Mouse (Mus musculus) T-helper 17 cell (primary cell): ENCODE data around the gene Lamc3.

Experiments
- in situ Hi-C, 2 experiments: fragments of 300-600 bp; cut with MboI, MseI; formaldehyde crosslinking; loops; 1 replicate in 1 of 2; 2 replicates in 1 of 2; pipeline ENCODE4 v1.15.1; 2025; ENCODE audit warnings: high pct_unique_total_duplicates in 2 of 2

Lamc3 gene

GRCm38 (mm10) chr2:31874290-31874855, 12.7 kb upstream of the Lamc3 start:
- in situ Hi-C loops = no loop called here

- in situ Hi-C loops = no loop called here
Observed at GRCm38 (mm10) chr2:31876446-31876845, 10.6 kb upstream of the Lamc3 start.

GRCm38 (mm10) chr2:31878610-31879009, 8.5 kb upstream of the Lamc3 start:
- in situ Hi-C loops = no loop called here

GRCm38 (mm10) chr2:31880868-31881267, 6.2 kb upstream of the Lamc3 start:
- in situ Hi-C loops = loop anchor here in 1 of 2 experiments (5.0 kb wide), 1 partner anchor 64 kb away; no protein-coding TSS in a partner anchor

GRCm38 (mm10) chr2:31883061-31883460, 4.0 kb upstream of the Lamc3 start:
- in situ Hi-C loops = loop anchor here in 1 of 2 experiments (5.0 kb wide), 1 partner anchor 66 kb away; no protein-coding TSS in a partner anchor

- in situ Hi-C loops = loop anchor here in 1 of 2 experiments (5.0 kb wide), 1 partner anchor 68 kb away; no protein-coding TSS in a partner anchor
Observed at GRCm38 (mm10) chr2:31884806-31885205, 2.3 kb upstream of the Lamc3 start.

GRCm38 (mm10) chr2:31888871-31889270, 1.8 kb downstream of the Lamc3 start:
- in situ Hi-C loops = no loop called here

GRCm38 (mm10) chr2:31891219-31891618, 4.1 kb downstream of the Lamc3 start:
- in situ Hi-C loops = no loop called here

GRCm38 (mm10) chr2:31893110-31893669, 6.1 kb downstream of the Lamc3 start:
- in situ Hi-C loops = no loop called here

GRCm38 (mm10) chr2:31894221-31894870, 7.3 kb downstream of the Lamc3 start:
- in situ Hi-C loops = no loop called here

- in situ Hi-C loops = no loop called here
Observed at GRCm38 (mm10) chr2:31900932-31901331, 13.8 kb downstream of the Lamc3 start.

GRCm38 (mm10) chr2:31901659-31902362, 14.7 kb downstream of the Lamc3 start:
- in situ Hi-C loops = no loop called here

- in situ Hi-C loops = no loop called here
Observed at GRCm38 (mm10) chr2:31904089-31904488, 17.0 kb downstream of the Lamc3 start.

GRCm38 (mm10) chr2:31904622-31905021, 17.5 kb downstream of the Lamc3 start:
- in situ Hi-C loops = no loop called here

GRCm38 (mm10) chr2:31905682-31906081, 18.6 kb downstream of the Lamc3 start:
- in situ Hi-C loops = no loop called here

GRCm38 (mm10) chr2:31906407-31906806, 19.3 kb downstream of the Lamc3 start:
- in situ Hi-C loops = no loop called here

- in situ Hi-C loops = loop anchor here (5.0 kb wide), 2 partner anchors 95 to 100 kb away; partner anchors contain the start of gene Qrfp (in 1 of the 2)
Observed at GRCm38 (mm10) chr2:31912575-31912974, 25.5 kb downstream of the Lamc3 start.

GRCm38 (mm10) chr2:31914213-31914612, 27.1 kb downstream of the Lamc3 start:
- in situ Hi-C loops = loop anchor here (5.0 kb wide), 2 partner anchors 97 to 102 kb away; partner anchors contain the start of gene Qrfp (in 1 of the 2)

- in situ Hi-C loops = no loop called here
Observed at GRCm38 (mm10) chr2:31915112-31915511, 28.0 kb downstream of the Lamc3 start.

GRCm38 (mm10) chr2:31917636-31918035, 30.5 kb downstream of the Lamc3 start:
- in situ Hi-C loops = no loop called here

GRCm38 (mm10) chr2:31923645-31924044, 36.6 kb downstream of the Lamc3 start:
- in situ Hi-C loops = no loop called here

- in situ Hi-C loops = no loop called here
Observed at GRCm38 (mm10) chr2:31924811-31925210, 37.7 kb downstream of the Lamc3 start.
